Mouse (Mus musculus) liver, embryonic 15.5 days (tissue): ENCODE data around the gene Cwc27. TPM values are rescaled to one million over a fixed set of nuclear protein-coding genes. Genes with fewer than 3 reads are reported as not detected.

Experiments
- ATAC-seq: fragments of 200-750 bp; cut with Nextera tagmentation; 2 replicates; pipeline ENCODE4 v1.8.0; 2017; ENCODE audit warnings: moderate number of reproducible peaks, mild to moderate bottlenecking, moderate library complexity; ENCODE audit not compliant: insufficient read depth
- H3K27ac ChIP-seq: fragments of 300-500 bp; sonication (generic); replicated peaks from 2 replicates; pipeline ENCODE4 v1.5.1; 2015; ENCODE audit warnings: mild to moderate bottlenecking, inconsistent platforms
- H3K27me3 ChIP-seq: fragments of 300-500 bp; sonication (generic); 2 replicates; pipeline ENCODE4 v1.6.1; 2015; ENCODE audit warnings: mild to moderate bottlenecking, inconsistent platforms
- H3K36me3 ChIP-seq: fragments of 300-500 bp; sonication (generic); replicated peaks from 2 replicates; pipeline ENCODE4 v1.6.1; 2015; ENCODE audit warnings: moderate library complexity, mild to moderate bottlenecking, inconsistent platforms
- H3K4me1 ChIP-seq: fragments of 300-500 bp; sonication (generic); replicated peaks from 2 replicates; pipeline ENCODE4 v1.6.1; 2015; ENCODE audit warnings: inconsistent platforms
- H3K4me2 ChIP-seq: fragments of 300-500 bp; sonication (generic); 2 replicates; pipeline ENCODE4 v1.6.1; 2015; ENCODE audit warnings: moderate library complexity, mild to moderate bottlenecking, inconsistent platforms
- H3K4me3 ChIP-seq: fragments of 300-500 bp; sonication (generic); replicated peaks from 2 replicates; pipeline ENCODE4 v1.5.1; 2015; ENCODE audit warnings: mild to moderate bottlenecking, inconsistent platforms
- H3K9ac ChIP-seq: fragments of 300-500 bp; sonication (generic); 2 replicates; pipeline ENCODE4 v1.6.1; 2015; ENCODE audit warnings: moderate library complexity, mild to moderate bottlenecking, inconsistent platforms
- H3K9me3 ChIP-seq: fragments of 300-500 bp; sonication (generic); replicated peaks from 2 replicates; pipeline ENCODE4 v1.6.1; 2016; ENCODE audit warnings: inconsistent platforms
- WGBS: fragments of 180-500 bp; shearing (Covaris S2); methylation state at CpG from one replicate; pipeline ENCODE4 v1.1.7; 2015; ENCODE audit warnings: mixed read lengths; ENCODE audit not compliant: insufficient replicate concordance; 5-methylcytosine and 5-hydroxymethylcytosine counted together
- polyA plus RNA-seq: library from polyadenylated mRNA; unstranded; fragments of >200 nt; fragmentation: Nextera tagmentation; extraction: Ambion mirVana; gene quantifications from 2 replicates; pipeline ENCODE4 v1.2.1, GENCODE M21; 2015

Cwc27 gene
- polyA plus RNA-seq, 1 experiment from 2014 or later: 8.3 TPM

GRCm38 (mm10) chr13:104684361-104685011 lies 132.5 kb downstream of the Cwc27 start:
- Histone ChIP-seq H3K4me1 (peaks cover 10% of the 10 kb centered on the region), H3K9me3 (no peaks in the 10 kb centered on the region), H3K27ac (no peak overlapping the region), H3K27me3 (no peaks in the 10 kb centered on the region), H3K4me3 (no peak overlapping the region), H3K4me2 (no peak overlapping the region), H3K9ac (no peak overlapping the region), H3K36me3 (no peaks in the 10 kb centered on the region)
- ATAC-seq: no peak
- 62% methylated on average over 6 of the region's 6 CpGs for WGBS

GRCm38 (mm10) chr13:104681212-104681611 lies 135.7 kb downstream of the Cwc27 start:
- H3K9ac ChIP-seq: no peak overlapping the region
- H3K4me2 ChIP-seq: no peak overlapping the region
- no peak for ATAC-seq
- no peaks in the 10 kb centered on the region for H3K27me3 ChIP-seq
- H3K4me3 ChIP-seq: no peak overlapping the region
- peaks cover 10% of the 10 kb centered on the region for H3K4me1 ChIP-seq
- H3K27ac ChIP-seq: no peak overlapping the region
- WGBS: 43% methylated on average over 1 of the region's 1 CpGs
- H3K9me3 ChIP-seq: no peaks in the 10 kb centered on the region
- H3K36me3 ChIP-seq: no peaks in the 10 kb centered on the region

- no peak overlapping the region for H3K4me2 ChIP-seq
- 80% methylated on average over 9 of the region's 9 CpGs for WGBS
- H3K36me3 ChIP-seq: peaks cover 5% of the 10 kb centered on the region
- H3K4me1 ChIP-seq: no peaks in the 10 kb centered on the region
- H3K4me3 ChIP-seq: no peak overlapping the region
- no peaks in the 10 kb centered on the region for H3K9me3 ChIP-seq
- H3K27me3 ChIP-seq: no peaks in the 10 kb centered on the region
- ATAC-seq: no peak
- no peak overlapping the region for H3K9ac ChIP-seq
- no peak overlapping the region for H3K27ac ChIP-seq
Observed at GRCm38 (mm10) chr13:104661188-104661587, 155.8 kb downstream of the Cwc27 start.

GRCm38 (mm10) chr13:104660042-104660680 lies 156.8 kb downstream of the Cwc27 start:
- Histone ChIP-seq H3K9me3 (no peaks in the 10 kb centered on the region), H3K27ac (no peak overlapping the region), H3K4me1 (no peaks in the 10 kb centered on the region), H3K36me3 (peaks cover 5% of the 10 kb centered on the region), H3K4me2 (no peak overlapping the region), H3K9ac (no peak overlapping the region), H3K27me3 (no peaks in the 10 kb centered on the region), H3K4me3 (no peak overlapping the region)
- no peak for ATAC-seq
- 75% methylated on average over 7 of the region's 7 CpGs for WGBS

- 81% methylated on average over 5 of the region's 5 CpGs for WGBS
- no peak overlapping the region for H3K27ac ChIP-seq
- H3K27me3 ChIP-seq: no peaks in the 10 kb centered on the region
- ATAC-seq: no peak
- no peak overlapping the region for H3K4me3 ChIP-seq
- no peak overlapping the region for H3K9ac ChIP-seq
- no peaks in the 10 kb centered on the region for H3K4me1 ChIP-seq
- H3K4me2 ChIP-seq: no peak overlapping the region
- peaks cover 5% of the 10 kb centered on the region for H3K36me3 ChIP-seq
- no peaks in the 10 kb centered on the region for H3K9me3 ChIP-seq
Observed at GRCm38 (mm10) chr13:104656666-104657272, 160.2 kb downstream of the Cwc27 start.

GRCm38 (mm10) chr13:104655137-104655536 lies 161.8 kb downstream of the Cwc27 start:
- no peak overlapping the region for H3K4me2 ChIP-seq
- ATAC-seq: no peak
- H3K9me3 ChIP-seq: no peaks in the 10 kb centered on the region
- no peaks in the 10 kb centered on the region for H3K4me1 ChIP-seq
- 77% methylated on average over 3 of the region's 3 CpGs for WGBS
- H3K9ac ChIP-seq: no peak overlapping the region
- H3K27me3 ChIP-seq: no peaks in the 10 kb centered on the region
- no peak overlapping the region for H3K4me3 ChIP-seq
- H3K27ac ChIP-seq: no peak overlapping the region
- H3K36me3 ChIP-seq: no peaks in the 10 kb centered on the region

- Histone ChIP-seq H3K9me3 (no peaks in the 10 kb centered on the region), H3K36me3 (no peaks in the 10 kb centered on the region), H3K9ac (no peak overlapping the region), H3K4me3 (no peak overlapping the region), H3K4me2 (no peak overlapping the region), H3K4me1 (no peaks in the 10 kb centered on the region), H3K27ac (no peak overlapping the region), H3K27me3 (no peaks in the 10 kb centered on the region)
- ATAC-seq: no peak
- 74% methylated on average over 2 of the region's 2 CpGs for whole genome bisulfite sequencing
Observed at GRCm38 (mm10) chr13:104651763-104652162, 165.2 kb downstream of the Cwc27 start.

- H3K27ac ChIP-seq: no peak overlapping the region
- 82% methylated on average over 2 of the region's 2 CpGs for WGBS
- H3K27me3 ChIP-seq: no peaks in the 10 kb centered on the region
- ATAC-seq: no peak
- H3K4me3 ChIP-seq: no peak overlapping the region
- no peak overlapping the region for H3K4me2 ChIP-seq
- H3K9me3 ChIP-seq: no peaks in the 10 kb centered on the region
- H3K9ac ChIP-seq: no peak overlapping the region
- H3K36me3 ChIP-seq: no peaks in the 10 kb centered on the region
- no peaks in the 10 kb centered on the region for H3K4me1 ChIP-seq
Observed at GRCm38 (mm10) chr13:104650654-104651053, 166.3 kb downstream of the Cwc27 start.

- Histone ChIP-seq H3K27me3 (no peaks in the 10 kb centered on the region), H3K4me3 (no peak overlapping the region), H3K27ac (no peak overlapping the region), H3K9me3 (no peaks in the 10 kb centered on the region), H3K9ac (no peak overlapping the region), H3K36me3 (no peaks in the 10 kb centered on the region), H3K4me2 (no peak overlapping the region), H3K4me1 (no peaks in the 10 kb centered on the region)
- ATAC-seq: no peak
- 56% methylated on average over 5 of the region's 5 CpGs for WGBS
Observed at GRCm38 (mm10) chr13:104650145-104650544, 166.8 kb downstream of the Cwc27 start.

GRCm38 (mm10) chr13:104645778-104646425 lies 171.0 kb downstream of the Cwc27 start:
- Histone ChIP-seq H3K36me3 (no peaks in the 10 kb centered on the region), H3K27me3 (no peaks in the 10 kb centered on the region), H3K4me2 (no peak overlapping the region), H3K4me1 (0 out of 2 replicates have a peak, but pooled peaks cover 3% of the 10 kb centered on the region), H3K9ac (no peak overlapping the region), H3K27ac (no peak overlapping the region), H3K4me3 (no peak overlapping the region), H3K9me3 (no peaks in the 10 kb centered on the region)
- 81% methylated on average over 6 of the region's 6 CpGs for WGBS
- no peak for ATAC-seq

- Histone ChIP-seq H3K9me3 (no peaks in the 10 kb centered on the region), H3K27ac (no peak overlapping the region), H3K4me1 (0 out of 2 replicates have a peak, but pooled peaks cover 11% of the 10 kb centered on the region), H3K36me3 (no peaks in the 10 kb centered on the region), H3K27me3 (no peaks in the 10 kb centered on the region), H3K9ac (no peak overlapping the region), H3K4me2 (no peak overlapping the region), H3K4me3 (no peak overlapping the region)
- WGBS: 67% methylated on average over 1 of the region's 1 CpGs
- no peak for ATAC-seq
Observed at GRCm38 (mm10) chr13:104644185-104644584, 172.8 kb downstream of the Cwc27 start.
